Comparison of ENCODE assay signal across 9 mouse cellular contexts in the genomic region with DNA sequence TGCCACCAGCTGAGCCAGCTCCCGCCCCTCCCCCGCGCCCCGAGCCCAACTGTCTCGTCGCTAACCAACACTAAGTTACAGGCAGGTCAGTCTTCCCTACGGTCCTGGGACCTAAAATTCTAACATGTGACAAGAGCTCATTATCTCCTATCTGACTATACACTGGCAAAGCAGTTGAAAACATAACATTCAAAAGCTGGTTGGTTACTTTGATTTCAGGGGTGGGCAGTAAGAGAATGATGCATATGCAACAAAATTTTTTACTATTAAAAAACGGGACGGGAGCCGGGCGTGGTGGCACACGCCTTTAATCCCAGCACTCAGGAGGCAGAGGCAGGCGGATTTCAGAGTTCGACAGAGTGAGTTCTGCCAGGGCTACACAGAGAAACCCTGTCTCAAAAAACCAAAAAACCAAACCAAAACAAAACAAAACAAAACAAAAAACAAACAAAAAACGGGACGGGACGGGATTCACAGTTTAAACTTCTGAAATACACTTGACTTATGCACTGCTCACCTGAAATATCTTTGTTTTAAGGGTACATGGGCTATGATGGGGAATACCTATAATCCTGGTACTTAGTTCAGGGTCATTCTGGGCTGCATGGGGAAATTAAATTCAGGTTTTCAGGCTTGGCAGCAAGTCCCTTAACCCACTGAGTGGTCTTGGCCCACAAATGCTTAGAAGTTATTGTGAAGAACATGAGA. TPM values are rescaled to one million over a fixed set of nuclear protein-coding genes. Genes with fewer than 3 reads are reported as not detected.
DNase-seq lines count a peak whose midpoint lies in the region; ATAC-seq lines count a peak whose summit lies in the region.
"Had no signal": no experiment of that assay in that cellular context is flagged by ENCODE, and none has a peak within 500 bp of the region (broad histone marks: within the 10 kb centered on the region; RNA-seq: fewer than 3 reads in every experiment).

No protein-coding gene starts in this region.

- no peak for DNase-seq in lung, postnatal 36 days
- DNase-seq in kidney, postnatal 25 days: peak; percentile 44 to 57
- DNase-seq in frontal cortex, postnatal 10 days (ENCODE audit: low spot score in 2 of 2): no peak
- DNase-seq in frontal cortex, postnatal 36 days (ENCODE audit: low spot score in 2 of 2): no peak
- DNase-seq in gastrocnemius, postnatal 10 days: no peak

- H3K4me3 ChIP-seq in lung, embryonic 15.5 days: peak overlapping the region; percentile 34
- no peak overlapping the region for H3K4me3 ChIP-seq in forebrain, embryonic 16.5 days (replicated peaks; ENCODE audit: low read length)
- H3K4me3 ChIP-seq in neural tube, embryonic 15.5 days (replicated peaks): peak overlapping the region; percentile 18

- peak overlapping the region; percentile 62 for H3K4me2 ChIP-seq in lung, embryonic 15.5 days
- H3K4me2 ChIP-seq in forebrain, embryonic 16.5 days (ENCODE audit: low read length): peak overlapping the region; percentile 35
- peak overlapping the region; percentile 49 for H3K4me2 ChIP-seq in neural tube, embryonic 15.5 days

- no peak overlapping the region for H3K27ac ChIP-seq in lung, embryonic 15.5 days
- no peak overlapping the region for H3K27ac ChIP-seq in forebrain, embryonic 16.5 days (ENCODE audit: low read length)
- H3K27ac ChIP-seq in neural tube, embryonic 15.5 days (replicated peaks): no peak overlapping the region

- WGBS in lung, embryonic 15.5 days: 26% methylated on average over 17 of the region's 17 CpGs
- 41% methylated on average over 17 of the region's 17 CpGs for WGBS in forebrain, embryonic 16.5 days
- WGBS in neural tube, embryonic 15.5 days: 40% methylated on average over 17 of the region's 17 CpGs

- no peaks in the 10 kb centered on the region for H3K27me3 ChIP-seq in lung, embryonic 15.5 days
- H3K27me3 ChIP-seq in forebrain, embryonic 16.5 days (replicated peaks; ENCODE audit: control insufficient read depth, insufficient read depth, low read length): 0 out of 2 replicates have a peak, but pooled peaks cover 2% of the 10 kb centered on the region
- H3K27me3 ChIP-seq in neural tube, embryonic 15.5 days (replicated peaks): peaks cover 10% of the 10 kb centered on the region; the same call in 1 of the 2 replicates

- no peaks in the 10 kb centered on the region for H3K36me3 ChIP-seq in lung, embryonic 15.5 days
- H3K36me3 ChIP-seq in forebrain, embryonic 16.5 days (ENCODE audit: control insufficient read depth, insufficient read depth): no peaks in the 10 kb centered on the region
- no peaks in the 10 kb centered on the region for H3K36me3 ChIP-seq in neural tube, embryonic 15.5 days

- H3K9me3 ChIP-seq in lung, embryonic 15.5 days: no peaks in the 10 kb centered on the region
- H3K9me3 ChIP-seq in forebrain, embryonic 16.5 days (ENCODE audit: control insufficient read depth, low read length): no peaks in the 10 kb centered on the region
- no peaks in the 10 kb centered on the region for H3K9me3 ChIP-seq in neural tube, embryonic 15.5 days (replicated peaks)

- no peak for ATAC-seq in lung, embryonic 15.5 days (ENCODE audit: borderline replicate concordance, extremely low read depth, low FRiP score, low TSS enrichment)
- ATAC-seq in forebrain, embryonic 16.5 days: no peak
- no peak for ATAC-seq in neural tube, embryonic 15.5 days (ENCODE audit: low FRiP score)

- H3K4me1 ChIP-seq in lung, embryonic 15.5 days: peaks cover 20% of the 10 kb centered on the region
- H3K4me1 ChIP-seq in forebrain, embryonic 16.5 days (replicated peaks; ENCODE audit: control insufficient read depth, insufficient read depth, low read length): peaks cover 7% of the 10 kb centered on the region
- H3K4me1 ChIP-seq in neural tube, embryonic 15.5 days: peaks cover 19% of the 10 kb centered on the region

- peak overlapping the region; percentile 10; the same call in 1 of the 2 replicates for H3K9ac ChIP-seq in lung, embryonic 15.5 days
- H3K9ac ChIP-seq in forebrain, embryonic 16.5 days (replicated peaks; ENCODE audit: low read depth, low read length): peak overlapping the region; percentile 26; the same call in 1 of the 2 replicates
- H3K9ac ChIP-seq in neural tube, embryonic 15.5 days (replicated peaks): peak overlapping the region; percentile 10; the same call in 1 of the 2 replicates

RNA-seq across cellular contexts. Expression of gene Eif4a2, which starts 4.1 kb away (rescaled TPM):
- polyA plus RNA-seq in lung, embryonic 15.5 days (2015; fragmentation: Nextera tagmentation; extraction: Ambion mirVana): 202 and 203 TPM in 2 replicates
- 378 and 390 TPM in 2 replicates for polyA plus RNA-seq in forebrain, embryonic 16.5 days (2015; fragmentation: Nextera tagmentation; extraction: Ambion mirVana)
- 347 and 374 TPM in 2 replicates for polyA plus RNA-seq in neural tube, embryonic 15.5 days (2015; fragmentation: Nextera tagmentation; extraction: Ambion mirVana)
- total RNA-seq in gastrocnemius, postnatal 10 days (2021): 100 to 1,000 TPM; 272 to 309 TPM

RNA-seq across cellular contexts. Expression of gene Rfc4, which starts 24.3 kb away (rescaled TPM):
- 135 and 138 TPM in 2 replicates for polyA plus RNA-seq in lung, embryonic 15.5 days (2015; fragmentation: Nextera tagmentation; extraction: Ambion mirVana)
- polyA plus RNA-seq in forebrain, embryonic 16.5 days (2015; fragmentation: Nextera tagmentation; extraction: Ambion mirVana): 67.2 and 79.4 TPM in 2 replicates
- polyA plus RNA-seq in neural tube, embryonic 15.5 days (2015; fragmentation: Nextera tagmentation; extraction: Ambion mirVana): 35.3 and 56.6 TPM in 2 replicates
- total RNA-seq in gastrocnemius, postnatal 10 days (2021): 1 to 10 TPM; 7.4 to 8.2 TPM

RNA-seq across cellular contexts. Expression of gene Adipoq, which starts 43.1 kb away (rescaled TPM):
- 0.19 TPM in 1 of 2 replicates, not detected in the other for polyA plus RNA-seq in lung, embryonic 15.5 days (2015; fragmentation: Nextera tagmentation; extraction: Ambion mirVana)
- not detected in 2 replicates for polyA plus RNA-seq in forebrain, embryonic 16.5 days (2015; fragmentation: Nextera tagmentation; extraction: Ambion mirVana)
- polyA plus RNA-seq in neural tube, embryonic 15.5 days (2015; fragmentation: Nextera tagmentation; extraction: Ambion mirVana): 0.24 and 0.42 TPM in 2 replicates
- 10 to 100 TPM; 12.4 to 15.1 TPM for total RNA-seq in gastrocnemius, postnatal 10 days (2021)

RNA-seq across cellular contexts. Expression of gene Kng1, which starts 45.5 kb away (rescaled TPM):
- 0.59 and 4.1 TPM in 2 replicates for polyA plus RNA-seq in lung, embryonic 15.5 days (2015; fragmentation: Nextera tagmentation; extraction: Ambion mirVana)
- polyA plus RNA-seq in forebrain, embryonic 16.5 days (2015; fragmentation: Nextera tagmentation; extraction: Ambion mirVana): not detected in 2 replicates
- polyA plus RNA-seq in neural tube, embryonic 15.5 days (2015; fragmentation: Nextera tagmentation; extraction: Ambion mirVana): 0.47 and 0.49 TPM in 2 replicates
- 1 to 10 TPM in 1 of 2 experiments, not detected in 1; 1.7 TPM for total RNA-seq in gastrocnemius, postnatal 10 days (2021)
- polyA plus RNA-seq: large intestine, adult 2 months had no signal

Comparison
In these comparisons a context has a peak if more than half of its experiments do, and no peak if none do; other contexts are left out.
1. DNase-seq: peak in kidney, postnatal 25 days (2 of 2); none in lung, postnatal 36 days (single experiment), frontal cortex, postnatal 10 days (0 of 2), frontal cortex, postnatal 36 days (0 of 2) and gastrocnemius, postnatal 10 days (single experiment).
2. Peak in every context shown above with its lines, with median percentiles within 50 percentile points of each other: H3K4me2 ChIP-seq and H3K9ac ChIP-seq.